Mouse (Mus musculus): ENCODE data around the gene Golga5. TPM values are rescaled to one million over a fixed set of nuclear protein-coding genes. Genes with fewer than 3 reads are reported as not detected.
"Not testable (repeated sequence)": the region's sequence is repeated elsewhere in the genome, so short reads cannot be mapped to it uniquely, and the experiment has no call there.

The Golga5 gene
- polyA plus RNA-seq, 2 experiments from 2014 or later = 22.8 to 28.8 TPM

DNA sequence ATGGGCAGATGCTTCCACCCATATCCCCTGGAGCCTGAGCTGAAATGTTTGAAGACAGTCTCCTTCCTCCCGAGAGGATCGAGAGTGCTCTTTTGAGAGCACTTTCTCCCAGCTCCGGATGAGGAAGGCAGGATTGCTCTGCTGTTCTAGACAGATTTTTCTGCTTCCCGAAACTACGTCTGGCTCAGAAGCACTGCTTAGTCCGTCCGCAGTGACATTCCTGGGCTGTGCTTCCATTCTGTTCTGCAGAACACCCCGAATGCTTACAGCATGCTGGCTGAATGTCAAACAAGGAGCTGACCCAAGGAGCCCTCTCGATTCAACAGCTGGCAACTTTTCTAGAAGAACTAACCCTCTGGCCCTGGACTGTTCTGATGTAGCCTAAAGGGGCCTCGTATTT, 18.5 kb upstream of the Golga5 start:
- no peak for ATAC-seq

DNA sequence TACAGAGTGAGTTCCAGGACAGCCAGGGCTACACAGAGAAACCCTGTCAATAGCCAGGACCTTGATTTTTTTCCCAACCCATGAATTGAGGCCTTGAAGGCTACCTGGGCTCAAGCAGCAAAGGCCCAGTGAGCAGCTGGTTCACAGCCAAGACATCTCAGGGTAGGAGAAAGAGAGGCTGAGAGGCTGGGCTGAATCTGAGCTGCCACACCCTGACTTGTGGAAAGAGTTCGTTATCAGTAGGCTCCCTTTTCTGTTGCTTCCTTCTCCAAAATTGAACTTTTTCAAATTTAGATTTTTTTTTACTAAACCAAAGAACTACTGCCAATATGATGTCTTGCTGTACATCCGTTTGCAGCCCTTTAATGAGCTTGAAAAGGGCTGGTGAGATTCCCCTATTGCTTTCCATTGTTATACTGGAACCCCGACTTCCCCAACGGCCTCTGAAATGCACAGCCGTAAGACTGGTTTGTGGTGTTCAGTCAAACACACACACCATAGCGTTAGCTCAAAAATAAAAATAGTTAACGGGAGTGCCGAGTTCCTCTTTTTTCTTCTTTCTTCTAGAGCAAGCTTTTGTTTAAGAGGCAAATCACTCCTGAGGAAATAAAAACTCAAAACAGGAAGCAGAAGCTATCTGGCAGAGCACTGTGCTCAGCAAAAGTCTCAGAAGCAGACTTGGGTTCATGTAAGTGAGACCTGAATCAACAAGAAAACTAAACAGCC, 17.6 kb upstream of the Golga5 start:
- ATAC-seq = peak; percentile 67

DNA sequence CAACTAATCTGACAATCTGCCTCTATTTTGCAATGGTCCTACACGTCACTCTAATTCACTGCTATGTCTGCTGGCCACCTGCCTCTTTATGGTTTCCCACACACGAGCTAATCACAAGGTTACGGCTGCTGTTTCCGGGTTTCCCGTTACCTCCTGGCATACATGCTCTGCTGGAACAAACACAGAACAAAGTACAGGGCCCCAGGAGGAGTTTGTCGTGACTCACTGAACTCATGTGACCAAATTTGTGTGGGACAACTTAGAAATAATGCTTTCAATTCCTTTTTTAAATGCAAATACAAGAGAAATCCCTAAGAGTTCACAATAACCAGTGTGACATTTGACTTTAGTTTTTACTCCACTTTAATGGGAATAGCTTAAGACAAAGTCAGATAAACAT, 15.4 kb upstream of the Golga5 start:
- no peak for ATAC-seq

DNA sequence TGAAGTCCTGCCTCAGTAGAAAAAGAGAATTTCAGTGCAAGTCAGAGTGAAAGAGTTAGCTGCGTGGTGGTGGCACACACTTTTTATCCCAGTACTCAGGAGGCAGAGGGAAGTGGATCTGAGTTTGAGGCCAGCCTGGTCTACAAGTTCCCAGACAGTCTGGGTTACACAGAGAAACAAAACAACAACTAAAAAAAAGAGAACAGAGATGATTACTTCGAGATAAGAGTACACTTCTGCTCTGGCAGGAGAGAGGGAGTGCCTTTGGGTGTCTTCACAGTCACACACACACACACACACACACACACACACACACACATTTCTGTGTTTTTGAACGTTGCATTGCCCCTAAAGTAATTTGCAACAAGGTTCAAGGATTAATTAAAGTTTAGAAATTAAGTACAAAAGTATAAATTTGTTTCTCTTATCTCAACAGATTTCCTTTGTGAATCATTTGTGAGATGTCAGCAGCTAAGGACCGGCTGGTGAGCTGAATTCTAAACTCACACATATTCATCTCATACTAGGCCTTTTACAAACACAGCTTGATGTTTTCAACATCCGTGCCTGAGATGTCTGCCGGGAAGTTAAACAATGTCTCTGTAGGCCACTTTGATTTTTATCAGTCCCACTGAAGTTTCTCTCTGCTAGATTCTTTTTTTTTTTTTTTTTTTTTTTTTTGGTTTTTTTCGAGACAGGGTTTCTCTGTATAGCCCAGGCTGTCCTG, 12.3 kb upstream of the Golga5 start:
- peak; percentile 81 for ATAC-seq

DNA sequence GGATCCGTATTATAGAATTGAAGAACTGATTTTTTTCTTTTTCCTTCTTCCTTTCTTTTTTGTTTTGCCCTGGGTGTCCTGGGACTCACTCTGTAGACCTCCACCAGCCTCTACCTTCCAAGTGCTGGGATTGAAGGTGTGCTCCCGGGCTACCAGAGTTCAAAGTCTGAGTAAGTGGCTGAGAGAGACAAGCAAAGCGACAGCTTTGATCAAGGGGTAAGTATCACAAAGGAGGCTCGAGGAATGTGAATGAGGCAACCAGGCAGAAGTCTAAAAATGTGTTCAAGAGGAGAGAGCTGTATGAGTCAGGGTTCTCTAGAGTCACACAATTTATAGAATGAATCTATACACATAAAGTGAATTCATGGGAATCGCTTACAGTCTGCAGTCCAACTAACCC, 8.9 kb upstream of the Golga5 start:
- no peak for ATAC-seq

DNA sequence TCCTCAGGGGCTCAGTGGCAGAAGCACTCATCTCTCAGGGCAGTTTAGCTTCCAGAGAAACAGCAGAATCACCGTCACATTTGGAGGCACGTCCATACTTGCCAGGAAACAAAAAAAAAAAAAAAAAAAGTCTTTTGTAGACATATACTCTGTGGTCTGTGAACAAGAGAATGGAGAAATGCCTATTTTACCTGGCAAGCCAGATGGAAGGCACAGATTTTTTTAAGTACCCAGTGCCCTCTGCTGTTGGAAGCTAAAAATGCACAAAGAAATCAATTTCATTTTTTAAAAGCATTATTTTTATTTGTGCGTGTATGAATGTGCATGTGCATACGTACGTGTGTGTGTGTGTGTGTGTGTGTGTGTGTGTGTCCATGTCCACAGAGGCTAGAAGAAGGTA, 7.8 kb upstream of the Golga5 start:
- peak; percentile 53 for ATAC-seq

DNA sequence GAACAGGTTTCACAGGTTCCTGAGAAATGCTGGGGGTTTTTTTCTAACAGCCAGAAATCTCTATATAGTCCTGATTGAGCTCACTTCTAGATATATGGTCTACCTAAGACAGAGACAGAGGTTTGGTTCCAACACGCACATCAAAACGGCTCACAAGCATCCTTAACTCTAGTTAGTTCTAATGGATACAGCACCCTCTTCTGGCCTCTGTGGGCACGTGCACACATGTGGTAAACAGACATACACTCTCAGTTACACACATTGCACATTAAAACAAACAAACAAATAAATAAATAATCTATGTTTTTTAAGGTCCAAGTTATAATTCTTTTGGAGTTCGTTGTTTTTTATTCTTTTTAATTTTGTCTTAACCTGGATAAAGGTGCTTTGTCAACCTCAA, 4.3 kb upstream of the Golga5 start:
- no peak for ATAC-seq

DNA sequence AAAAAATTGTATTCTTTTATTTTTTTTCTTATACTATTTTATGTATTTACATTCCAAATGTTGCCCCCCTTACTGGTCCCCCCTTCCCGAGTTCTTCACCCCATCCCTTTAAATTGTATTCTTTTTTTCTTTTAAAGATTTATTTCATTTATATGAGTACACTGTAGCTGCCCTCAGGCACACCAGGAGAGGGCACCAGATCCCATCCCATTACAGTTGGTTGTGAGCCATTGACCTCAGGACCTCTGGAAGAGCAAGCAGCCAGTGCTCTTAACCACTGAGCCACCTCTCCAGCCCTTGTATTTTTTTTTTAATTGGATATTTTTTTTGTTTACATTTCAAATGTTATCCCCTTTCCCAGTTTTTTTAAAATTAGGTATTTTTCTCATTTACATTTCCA, 799 bp upstream of the Golga5 start:
- no peak for ATAC-seq

DNA sequence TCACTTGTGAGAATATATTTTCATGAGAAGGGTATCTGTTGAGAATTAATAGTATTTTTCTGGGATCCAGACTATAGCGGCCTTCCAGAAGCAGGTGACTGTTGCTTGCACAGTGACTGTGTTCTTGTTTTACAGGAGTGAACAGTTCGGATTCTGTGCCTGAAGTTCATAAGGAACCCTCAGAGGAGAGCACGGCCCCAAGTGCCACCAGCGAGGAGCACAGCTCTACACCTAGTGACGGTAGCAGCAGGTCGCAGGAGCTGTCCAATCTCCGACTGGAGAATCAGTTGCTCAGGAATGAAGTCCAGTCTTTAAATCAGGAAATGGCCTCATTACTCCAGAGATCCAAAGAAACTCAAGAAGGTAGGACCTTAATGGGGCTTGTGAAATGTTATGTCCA, 5.5 kb downstream of the Golga5 start:
- no peak for ATAC-seq

DNA sequence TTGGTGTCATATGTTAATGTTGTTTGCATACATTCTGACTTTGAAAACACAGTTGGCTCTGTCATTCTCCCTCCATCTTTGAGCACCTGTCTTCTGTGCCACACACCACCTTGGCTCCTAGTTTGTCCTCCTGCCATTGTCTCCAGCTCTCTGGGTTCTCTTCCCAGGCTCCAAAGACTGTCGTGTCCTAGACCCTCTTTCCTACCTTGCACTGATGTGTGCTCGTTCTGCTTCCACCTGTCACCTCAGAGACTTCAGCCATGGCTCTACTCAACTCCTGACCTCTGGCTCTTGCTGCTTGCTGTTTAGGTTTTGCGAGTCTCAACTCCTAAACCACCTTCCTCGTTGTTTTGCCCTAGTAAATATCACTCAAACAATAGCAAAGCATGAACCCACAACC, 11.5 kb downstream of the Golga5 start:
- ATAC-seq = no peak

DNA sequence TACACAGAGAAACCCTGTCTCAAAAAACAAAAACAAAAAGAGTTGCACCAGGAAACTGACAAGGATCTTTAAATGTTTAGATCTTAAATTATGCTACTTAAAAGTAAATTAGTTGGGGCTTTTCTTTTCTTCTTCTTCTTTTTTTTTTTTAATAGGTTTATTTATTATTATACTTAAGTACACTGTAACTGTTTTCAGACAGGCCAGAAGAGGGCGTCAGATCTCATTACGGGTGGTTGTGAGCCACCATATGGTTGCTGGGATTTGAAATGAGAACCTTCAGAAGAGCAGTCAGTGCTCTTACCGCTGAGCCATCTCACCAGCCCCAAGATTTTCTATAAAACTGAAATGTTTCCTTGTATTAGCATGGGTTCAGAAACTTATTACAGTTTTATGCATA, 16.0 kb downstream of the Golga5 start:
- no peak for ATAC-seq

DNA sequence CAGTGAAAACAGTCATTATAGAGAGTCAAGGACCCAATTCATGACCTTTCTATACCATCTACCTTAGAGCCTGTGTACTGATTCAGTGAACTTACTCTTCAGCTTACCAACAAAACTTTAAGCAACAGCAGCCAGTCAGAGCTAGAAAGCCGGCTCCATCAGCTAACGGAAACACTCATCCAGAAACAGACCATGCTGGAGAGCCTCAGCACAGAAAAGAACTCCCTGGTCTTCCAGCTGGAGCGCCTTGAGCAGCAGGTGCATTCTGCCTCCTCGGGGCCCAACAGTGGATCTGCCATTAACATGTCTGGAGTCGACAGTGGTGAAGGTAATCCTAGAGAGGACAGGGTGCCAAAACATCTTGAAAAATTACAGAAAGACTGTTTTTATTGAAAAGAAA, 23.0 kb downstream of the Golga5 start:
- no peak for ATAC-seq

DNA sequence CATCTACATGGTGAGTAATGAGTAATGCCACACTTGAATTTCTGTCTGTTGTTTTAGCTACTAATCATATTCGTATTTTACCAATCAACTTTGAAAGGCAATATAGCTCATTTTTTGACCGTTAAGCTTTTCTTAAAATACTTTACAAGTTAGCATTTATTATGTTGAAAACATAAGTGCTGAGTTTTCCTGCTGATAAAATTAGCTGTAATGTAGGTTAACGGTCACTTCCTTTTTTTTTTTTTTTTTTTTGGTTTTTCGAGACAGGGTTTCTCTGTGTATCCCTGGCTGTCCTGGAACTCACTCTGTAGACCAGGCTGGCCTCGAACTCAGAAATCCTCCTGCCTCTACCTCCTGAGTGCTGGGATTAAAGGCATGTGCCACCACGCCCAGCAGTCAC, 26.8 kb downstream of the Golga5 start:
- ATAC-seq = not testable (repeated sequence)

DNA sequence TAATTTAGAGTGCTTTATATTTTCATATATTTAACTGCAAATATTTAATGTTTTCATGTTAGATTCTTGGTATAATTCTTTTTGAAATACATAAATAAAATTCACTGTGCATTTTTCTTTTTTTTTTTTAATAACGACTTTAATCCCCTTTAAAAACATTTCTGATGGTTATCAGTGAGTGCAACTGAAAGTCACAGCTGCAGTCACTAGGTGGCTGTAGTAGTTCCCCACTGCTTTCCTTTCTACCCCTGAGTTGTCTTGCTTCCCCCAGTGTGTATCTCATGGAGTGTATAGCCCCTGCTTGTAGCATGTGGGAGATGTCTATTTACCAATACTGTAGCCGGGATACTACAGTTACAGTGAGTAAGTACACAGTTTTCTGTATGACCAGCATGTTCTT, 29.0 kb downstream of the Golga5 start:
- ATAC-seq = no peak

DNA sequence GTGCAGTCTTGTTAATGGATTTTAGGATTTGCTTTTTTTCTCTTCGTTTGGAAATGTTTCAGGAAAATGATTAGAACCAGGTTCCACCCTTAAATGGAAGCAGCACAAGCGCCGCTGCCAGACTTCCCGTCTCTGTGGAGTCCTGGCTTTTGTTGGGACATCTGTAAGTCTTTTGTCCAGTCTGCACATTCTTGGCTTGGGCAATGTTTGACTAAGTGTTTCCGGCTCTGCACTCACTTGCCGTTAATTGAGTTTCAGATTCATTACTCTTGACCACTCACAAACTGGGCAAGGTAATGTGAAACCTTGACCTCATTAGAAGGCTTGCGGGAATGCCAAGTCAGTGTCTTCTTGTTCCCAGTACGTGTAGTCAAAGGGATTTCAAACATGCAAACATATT, 29.8 kb downstream of the Golga5 start:
- no peak for ATAC-seq

DNA sequence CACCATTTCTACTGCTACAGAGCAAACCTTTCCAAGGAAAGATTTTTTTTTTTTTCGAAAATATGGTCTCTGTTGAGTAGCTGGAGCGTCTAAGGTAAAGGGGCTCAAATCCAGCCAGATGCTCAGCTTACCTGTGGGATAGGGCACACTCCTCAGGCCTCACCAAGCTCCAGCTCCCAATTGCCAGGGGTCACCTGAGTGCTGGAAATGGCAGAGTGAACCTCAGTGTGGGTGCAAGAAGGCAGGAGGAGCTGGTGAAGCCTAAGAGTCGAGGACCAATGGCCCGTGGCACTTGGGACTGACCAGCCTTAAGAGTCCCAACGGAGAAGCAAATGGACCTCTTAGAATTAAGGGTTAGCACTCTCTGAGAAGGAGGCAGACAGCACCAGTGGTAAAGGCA, 30.3 kb downstream of the Golga5 start:
- no peak for ATAC-seq

DNA sequence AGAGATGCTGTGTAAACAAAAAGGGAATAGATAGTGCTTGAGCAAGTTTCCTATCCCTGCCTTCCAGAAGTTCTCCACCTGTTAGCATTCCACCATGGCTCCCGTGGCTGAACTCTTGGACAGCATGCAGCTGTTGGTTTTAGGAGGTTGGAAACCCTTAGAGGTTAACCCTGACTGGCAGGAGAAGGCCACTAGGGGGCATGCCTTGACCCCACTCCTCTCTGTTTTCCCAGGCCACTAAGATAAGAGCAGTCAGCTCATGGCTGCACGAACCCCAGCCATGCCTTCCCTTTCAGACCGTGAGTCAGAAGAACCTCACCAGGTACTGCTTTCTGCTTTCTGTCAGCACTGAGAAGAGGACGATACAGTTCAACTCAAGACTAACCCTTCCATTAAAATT, 30.8 kb downstream of the Golga5 start:
- ATAC-seq = no peak

DNA sequence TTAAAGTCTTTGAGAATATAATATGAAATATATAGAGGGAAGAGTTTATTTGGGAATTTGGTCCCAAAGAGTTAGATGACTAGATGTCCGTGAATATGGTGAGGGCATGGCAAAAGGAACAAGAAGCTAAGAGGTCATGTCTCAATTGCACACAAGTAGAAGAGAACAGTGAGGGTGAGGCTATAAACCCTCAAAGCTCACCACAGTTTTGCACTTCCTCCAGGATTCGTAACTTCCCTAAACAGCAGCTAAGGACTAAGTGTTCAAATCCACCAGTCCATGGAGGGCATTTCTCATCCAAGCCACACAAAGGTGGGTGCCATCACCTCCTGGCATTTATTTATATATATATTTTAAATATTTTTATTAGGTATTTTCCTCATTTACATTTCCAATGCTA, 32.1 kb downstream of the Golga5 start:
- ATAC-seq = no peak

DNA sequence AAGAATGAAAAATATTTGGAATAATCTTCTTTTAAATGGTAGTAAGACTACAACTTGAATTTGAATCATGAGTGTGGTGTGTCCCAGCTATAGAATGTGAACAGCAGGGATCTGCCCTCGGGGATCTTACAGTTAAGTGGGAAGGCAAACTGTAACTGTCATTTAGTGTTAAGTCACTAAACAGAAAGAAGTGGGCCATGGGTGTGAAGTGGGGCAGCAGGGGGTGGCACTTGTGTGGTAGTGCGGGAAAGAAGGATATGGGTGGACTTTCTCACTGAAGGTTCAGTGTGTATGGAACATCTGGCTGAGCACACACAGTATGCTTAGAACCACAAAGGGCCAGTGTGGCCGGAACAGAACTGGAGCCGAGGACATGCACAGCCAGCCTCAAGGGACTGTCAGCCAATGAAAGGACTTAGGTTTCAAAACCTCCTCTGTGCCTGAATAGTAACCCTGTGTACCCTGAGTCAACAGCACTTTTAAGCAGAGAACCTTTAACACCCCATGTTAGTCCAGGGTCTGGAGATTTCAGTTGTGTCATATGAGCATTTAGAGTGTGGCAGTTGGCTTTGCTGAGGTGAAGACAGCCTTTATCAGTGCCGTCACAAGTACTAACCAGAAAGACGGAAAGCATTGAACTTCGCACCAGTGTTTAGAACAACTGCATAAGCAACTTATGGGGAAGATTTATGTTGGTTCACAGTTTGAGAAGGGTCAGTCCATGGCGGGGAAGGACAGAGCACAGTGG, 33.1 kb downstream of the Golga5 start:
- no peak for ATAC-seq

DNA sequence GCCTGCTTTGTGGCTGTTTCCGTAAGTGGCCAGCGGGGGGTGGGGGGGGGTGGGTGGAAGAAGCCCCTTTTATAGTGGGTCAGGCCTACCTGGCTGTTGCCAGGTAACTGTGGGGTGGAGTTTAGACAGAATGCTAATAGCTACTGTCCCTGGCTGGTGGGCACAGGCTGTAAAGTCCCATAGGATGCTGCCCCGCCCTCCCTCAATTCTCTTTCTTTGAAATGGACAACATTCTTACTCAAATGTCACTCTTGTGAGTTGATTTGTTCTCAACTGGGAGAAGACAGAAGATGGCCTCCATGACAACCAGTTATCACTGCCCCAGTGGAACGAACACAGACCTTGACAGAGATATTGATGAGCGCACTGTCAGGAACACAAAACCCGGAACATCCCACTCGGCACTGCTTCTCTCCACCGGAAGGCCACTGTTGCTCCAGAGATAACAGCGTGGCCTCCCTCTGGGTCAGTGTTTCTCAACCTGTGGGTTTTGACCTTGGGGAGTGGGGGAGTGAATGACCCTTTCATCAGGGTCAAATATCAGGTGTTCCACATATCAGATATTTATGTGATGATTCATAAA, 36.3 kb downstream of the Golga5 start:
- ATAC-seq = no peak

DNA sequence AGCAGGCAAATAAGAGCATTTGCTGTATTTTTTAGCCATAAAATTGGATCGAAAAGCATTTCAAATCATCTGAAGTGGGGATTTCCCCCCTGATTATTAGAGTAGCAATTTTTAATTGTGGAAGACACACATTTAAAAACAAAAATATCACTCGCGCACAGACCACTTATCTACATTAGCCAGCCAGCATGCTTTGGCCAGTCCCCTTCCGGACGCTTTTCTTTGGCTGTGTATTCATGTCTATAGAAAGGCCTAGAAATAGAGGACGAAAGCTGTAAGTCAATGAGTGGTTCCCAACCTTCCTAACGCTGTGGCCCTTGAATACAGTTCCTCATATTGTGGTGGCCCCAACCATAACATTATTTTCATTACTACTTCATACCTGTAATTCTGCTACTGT, 37.0 kb downstream of the Golga5 start:
- no peak for ATAC-seq

DNA sequence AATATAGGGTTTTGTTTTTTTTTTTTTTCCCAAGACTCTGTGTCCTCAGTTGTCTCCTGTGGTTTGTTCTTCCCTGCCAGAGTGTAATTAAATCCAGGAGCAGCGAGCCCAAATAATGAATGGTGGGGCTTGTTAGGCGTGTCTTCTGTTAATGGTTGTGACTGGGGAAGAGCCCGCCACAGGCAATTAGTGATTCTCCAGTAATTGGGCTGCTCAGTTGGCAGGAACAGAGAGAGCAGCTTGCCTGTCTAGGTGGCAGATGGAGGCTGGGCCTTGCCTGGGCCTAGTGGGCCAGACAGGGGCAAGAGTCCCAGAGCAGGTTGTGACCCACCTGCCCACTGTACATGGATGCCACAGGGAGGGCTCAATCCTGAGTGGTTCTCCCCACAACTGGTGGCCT, 42.4 kb downstream of the Golga5 start:
- ATAC-seq = no peak

DNA sequence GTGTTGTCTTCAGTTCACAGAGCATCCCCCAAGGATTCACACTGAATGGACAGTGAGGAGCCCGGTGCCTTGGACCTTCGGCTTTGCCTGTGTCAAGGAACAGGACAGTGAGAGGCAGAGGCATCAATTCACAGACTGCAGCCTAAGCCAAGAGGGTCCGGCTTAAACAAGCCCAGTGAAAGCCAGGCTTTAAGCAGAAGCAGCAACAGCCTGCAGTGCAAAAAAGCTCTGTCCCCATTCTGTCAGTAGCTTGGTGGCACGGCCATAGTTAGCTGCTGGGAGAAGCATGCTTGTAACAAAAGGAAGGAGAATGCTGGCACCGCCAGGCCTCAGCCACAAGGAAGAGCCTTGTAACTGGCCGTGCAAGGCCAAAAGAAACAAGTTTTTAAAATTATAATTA, 45.2 kb downstream of the Golga5 start:
- ATAC-seq = no peak

DNA sequence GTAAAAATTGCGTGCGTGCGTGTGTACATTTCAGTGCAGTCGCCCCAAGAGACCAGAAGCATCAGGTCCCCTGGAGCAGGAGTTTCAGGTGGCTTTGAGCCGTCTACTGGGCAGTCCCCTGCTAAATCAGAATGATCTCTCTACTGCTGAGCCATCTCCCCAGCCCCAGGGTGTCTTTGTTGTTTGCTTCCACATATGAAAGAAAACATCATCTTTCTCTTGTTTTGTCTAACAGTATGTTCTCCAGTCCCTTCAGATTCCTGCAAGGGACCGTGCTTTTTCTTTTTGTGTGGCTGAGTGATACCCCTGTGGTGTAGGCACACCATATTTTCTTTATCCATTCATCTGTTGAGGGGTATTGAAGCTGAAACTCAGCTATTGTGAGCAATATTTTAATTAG, 45.8 kb downstream of the Golga5 start:
- ATAC-seq = no peak

Data from CD4-positive, CD25-positive, alpha-beta regulatory T cell, adult 4 months (primary cell).